Mouse (Mus musculus): Measurements from ENCODE around the gene Rps6kb1. TPM values are rescaled to one million over a fixed set of nuclear protein-coding genes. Genes with fewer than 3 reads are reported as not detected.

Rps6kb1 gene
- polyA plus RNA-seq, 1 experiment, result 9.8 TPM

DNA sequence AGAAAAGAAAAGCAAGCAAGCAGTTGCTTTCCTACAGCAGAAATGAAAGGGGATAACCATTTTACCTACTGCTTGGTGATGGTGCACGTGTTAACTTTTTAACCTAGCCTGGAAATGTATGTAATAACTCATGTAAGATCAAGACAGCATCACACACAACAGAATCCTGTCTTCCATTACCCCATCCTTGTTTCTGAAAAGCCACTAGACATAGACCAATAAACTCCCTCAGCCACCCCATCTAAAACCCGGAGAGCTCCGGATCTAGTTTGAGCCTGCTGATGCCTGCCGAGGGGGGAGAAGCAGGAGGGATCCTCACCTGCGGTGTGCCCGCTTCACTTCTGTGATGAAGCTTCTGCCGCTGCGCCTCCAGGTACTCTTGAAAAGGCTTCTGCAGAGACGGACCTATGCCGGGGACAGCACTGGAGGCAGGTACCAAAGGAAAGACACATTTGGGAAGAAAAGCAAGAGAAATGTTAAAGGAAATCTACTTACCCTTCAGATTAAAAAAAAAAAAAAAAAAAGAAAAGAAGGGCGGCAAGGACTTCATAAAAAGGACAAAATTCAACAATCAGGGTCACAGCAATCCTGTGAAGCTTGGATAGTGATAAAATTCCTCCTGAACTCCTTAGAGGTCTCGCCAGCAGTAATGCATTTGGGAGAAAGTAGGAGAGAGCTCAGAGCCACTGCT, 41.7 kb upstream of the Rps6kb1 start:
- H3K79me2 ChIP-seq (ENCODE audit: control insufficient read depth, insufficient read depth), result peaks cover 85% of the 10 kb centered on the region
- peaks cover 60% of the 10 kb centered on the region for H3K36me3 ChIP-seq (ENCODE audit: control insufficient read depth, insufficient read depth)
- no peaks in the 10 kb centered on the region for H3K27me3 ChIP-seq (ENCODE audit: control insufficient read depth, insufficient read depth, insufficient read length)
- peak overlapping the region; percentile 98 for H3K4me3 ChIP-seq (ENCODE audit: insufficient read depth, poor library complexity, severe bottlenecking)
- H3ac ChIP-seq (ENCODE audit: control insufficient read depth, insufficient read length, low read depth), result peak overlapping the region; percentile 100
- TF ChIP-seq USF1 (IDR thresholded peaks at IDR 0.05; ENCODE audit: low read depth) (peak; percentile 8), FOSL1 (IDR thresholded peaks at IDR 0.05; ENCODE audit: insufficient read depth, low read length, poor library complexity, severe bottlenecking) (no peak), MAX (IDR thresholded peaks at IDR 0.05) (peak; percentile 42), MYOD1 (IDR thresholded peaks at IDR 0.05; ENCODE audit: control insufficient read depth, insufficient read length, low read depth) (no peak), CEBPB (IDR thresholded peaks at IDR 0.05; ENCODE audit: low read depth) (no peak), MYOG (IDR thresholded peaks at IDR 0.05; ENCODE audit: control insufficient read depth, extremely low read depth, insufficient read length) (no peak), CTCF (IDR thresholded peaks at IDR 0.05; ENCODE audit: control insufficient read depth, insufficient read depth, insufficient read length) (no peak)
- peaks cover 63% of the 10 kb centered on the region for H3K79me3 ChIP-seq (ENCODE audit: low read depth)

DNA sequence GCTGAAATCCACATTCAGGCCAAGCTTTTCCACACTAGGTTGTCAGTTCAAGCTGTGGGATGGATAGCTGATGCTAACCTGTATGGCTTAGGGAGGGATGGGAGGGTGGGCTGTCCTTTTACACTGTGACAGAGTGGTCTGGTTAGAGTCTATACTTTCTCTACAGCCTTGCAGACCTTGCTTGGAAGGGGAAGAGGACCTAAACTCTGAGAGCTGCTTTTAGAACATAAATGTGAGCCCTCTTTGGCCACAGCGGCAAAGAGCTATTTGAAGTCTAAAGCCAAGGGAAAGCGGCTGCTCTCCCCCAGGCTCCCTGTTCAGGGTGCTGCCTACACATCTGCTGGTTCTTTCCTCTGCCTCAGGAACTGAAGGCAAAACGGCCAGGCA, 41.0 kb upstream of the Rps6kb1 start:
- peaks cover 53% of the 10 kb centered on the region for H3K36me3 ChIP-seq (ENCODE audit: control insufficient read depth, insufficient read depth)
- H3K27me3 ChIP-seq (ENCODE audit: control insufficient read depth, insufficient read depth, insufficient read length), result no peaks in the 10 kb centered on the region
- TF ChIP-seq USF1 (IDR thresholded peaks at IDR 0.05; ENCODE audit: low read depth) (no peak), FOSL1 (IDR thresholded peaks at IDR 0.05; ENCODE audit: insufficient read depth, low read length, poor library complexity, severe bottlenecking) (no peak), CEBPB (IDR thresholded peaks at IDR 0.05; ENCODE audit: low read depth) (no peak), MAX (IDR thresholded peaks at IDR 0.05) (no peak), MYOG (IDR thresholded peaks at IDR 0.05; ENCODE audit: control insufficient read depth, extremely low read depth, insufficient read length) (no peak), CTCF (IDR thresholded peaks at IDR 0.05; ENCODE audit: control insufficient read depth, insufficient read depth, insufficient read length) (no peak), MYOD1 (IDR thresholded peaks at IDR 0.05; ENCODE audit: control insufficient read depth, insufficient read length, low read depth) (no peak)
- H3K79me3 ChIP-seq (ENCODE audit: low read depth), result peaks cover 56% of the 10 kb centered on the region
- H3ac ChIP-seq (ENCODE audit: control insufficient read depth, insufficient read length, low read depth), result peak overlapping the region; percentile 93
- H3K79me2 ChIP-seq (ENCODE audit: control insufficient read depth, insufficient read depth), result peaks cover 77% of the 10 kb centered on the region
- H3K4me3 ChIP-seq (ENCODE audit: insufficient read depth, poor library complexity, severe bottlenecking), result peak overlapping the region; percentile 98

DNA sequence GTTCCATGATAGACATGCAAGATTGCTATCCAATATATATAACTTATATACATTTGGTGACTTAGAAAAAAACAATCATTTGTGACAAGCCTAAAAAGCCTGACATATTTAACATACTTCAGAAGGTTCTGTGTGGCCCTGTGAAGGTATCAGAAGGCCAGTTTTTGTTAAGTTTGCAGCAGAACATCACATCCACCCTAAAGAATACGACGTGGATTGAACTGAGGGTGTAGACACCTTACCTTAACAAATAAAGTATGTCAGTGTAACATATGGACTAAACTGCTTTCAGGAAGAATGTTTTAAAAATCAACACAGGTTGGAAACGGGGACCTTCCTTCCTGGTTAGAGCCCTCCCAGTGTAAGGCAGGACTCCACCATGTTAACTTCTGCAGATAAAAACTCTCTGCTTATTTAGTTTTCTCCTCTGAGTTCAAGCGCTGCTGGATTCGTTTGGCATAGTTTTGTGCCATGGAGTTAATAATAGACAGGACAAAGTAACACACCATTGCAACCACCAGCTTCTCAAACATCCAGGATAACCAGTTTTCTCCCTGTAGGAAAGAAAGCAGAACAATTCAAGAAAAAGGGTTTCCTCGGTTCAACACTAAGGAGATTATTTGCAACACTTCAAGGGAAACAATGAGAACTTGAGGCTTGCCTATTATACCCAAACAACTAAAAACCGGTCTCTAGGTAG, 40.4 kb upstream of the Rps6kb1 start:
- Histone ChIP-seq H3K36me3 (ENCODE audit: control insufficient read depth, insufficient read depth) (peaks cover 49% of the 10 kb centered on the region), H3K79me3 (ENCODE audit: low read depth) (peaks cover 51% of the 10 kb centered on the region), H3K27me3 (ENCODE audit: control insufficient read depth, insufficient read depth, insufficient read length) (no peaks in the 10 kb centered on the region), H3K79me2 (ENCODE audit: control insufficient read depth, insufficient read depth) (peaks cover 72% of the 10 kb centered on the region), H3ac (ENCODE audit: control insufficient read depth, insufficient read length, low read depth) (peak overlapping the region; percentile 93), H3K4me3 (ENCODE audit: insufficient read depth, poor library complexity, severe bottlenecking) (peak overlapping the region; percentile 98)
- TF ChIP-seq MYOD1 (IDR thresholded peaks at IDR 0.05; ENCODE audit: control insufficient read depth, insufficient read length, low read depth) (no peak), MAX (IDR thresholded peaks at IDR 0.05) (no peak), USF1 (IDR thresholded peaks at IDR 0.05; ENCODE audit: low read depth) (no peak), CTCF (IDR thresholded peaks at IDR 0.05; ENCODE audit: control insufficient read depth, insufficient read depth, insufficient read length) (no peak), MYOG (IDR thresholded peaks at IDR 0.05; ENCODE audit: control insufficient read depth, extremely low read depth, insufficient read length) (no peak), CEBPB (IDR thresholded peaks at IDR 0.05; ENCODE audit: low read depth) (no peak), FOSL1 (IDR thresholded peaks at IDR 0.05; ENCODE audit: insufficient read depth, low read length, poor library complexity, severe bottlenecking) (no peak)

DNA sequence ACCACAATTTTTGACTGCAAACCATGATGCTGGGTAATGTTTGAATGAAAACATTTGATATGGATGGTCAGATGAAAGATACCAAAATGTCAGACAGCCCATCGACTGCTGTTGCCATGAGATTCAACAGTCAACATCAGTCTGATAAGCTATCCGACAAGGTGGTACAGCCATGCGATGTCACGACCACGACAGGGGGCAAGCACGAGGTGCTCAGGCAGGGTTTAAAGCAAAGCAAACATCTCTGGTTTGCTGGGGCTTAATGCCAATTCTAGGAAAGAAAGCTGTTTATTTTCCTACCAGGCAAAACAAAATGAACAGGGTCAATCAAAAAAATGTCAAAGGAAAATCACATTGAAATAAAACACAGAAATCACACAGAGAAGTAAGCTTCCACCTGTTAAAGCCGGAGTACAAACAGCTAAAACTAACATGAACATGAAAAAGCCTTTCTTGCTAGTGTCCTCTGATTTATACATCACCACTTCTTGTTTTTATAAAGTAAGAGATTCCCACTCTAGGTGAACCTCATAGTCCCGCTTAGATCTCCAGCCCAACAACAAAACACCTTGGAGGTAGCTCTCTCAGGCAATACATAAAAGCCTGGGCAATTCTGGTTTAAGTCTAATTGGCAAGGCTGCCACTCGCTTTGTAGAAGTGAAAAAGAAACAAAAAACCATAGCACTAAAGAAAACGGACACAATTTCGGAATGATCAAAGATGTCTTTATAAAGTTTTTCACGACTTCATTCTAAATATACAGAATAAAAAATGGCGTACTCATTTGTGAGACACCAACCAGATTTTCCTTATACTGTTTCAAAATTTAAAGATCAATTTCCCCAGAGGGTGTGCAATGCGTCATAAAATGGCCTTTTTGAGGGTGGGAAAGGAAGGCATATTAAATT, 39.6 kb upstream of the Rps6kb1 start:
- Histone ChIP-seq H3K79me2 (ENCODE audit: control insufficient read depth, insufficient read depth) (peaks cover 64% of the 10 kb centered on the region), H3K79me3 (ENCODE audit: low read depth) (peaks cover 45% of the 10 kb centered on the region), H3K27me3 (ENCODE audit: control insufficient read depth, insufficient read depth, insufficient read length) (no peaks in the 10 kb centered on the region), H3ac (ENCODE audit: control insufficient read depth, insufficient read length, low read depth) (peak overlapping the region; percentile 94), H3K36me3 (ENCODE audit: control insufficient read depth, insufficient read depth) (peaks cover 41% of the 10 kb centered on the region), H3K4me3 (ENCODE audit: insufficient read depth, poor library complexity, severe bottlenecking) (peak overlapping the region; percentile 98)
- TF ChIP-seq MYOG (IDR thresholded peaks at IDR 0.05; ENCODE audit: control insufficient read depth, extremely low read depth, insufficient read length) (no peak), USF1 (IDR thresholded peaks at IDR 0.05; ENCODE audit: low read depth) (no peak), MYOD1 (IDR thresholded peaks at IDR 0.05; ENCODE audit: control insufficient read depth, insufficient read length, low read depth) (no peak), FOSL1 (IDR thresholded peaks at IDR 0.05; ENCODE audit: insufficient read depth, low read length, poor library complexity, severe bottlenecking) (no peak), MAX (IDR thresholded peaks at IDR 0.05) (no peak), CTCF (IDR thresholded peaks at IDR 0.05; ENCODE audit: control insufficient read depth, insufficient read depth, insufficient read length) (no peak), CEBPB (IDR thresholded peaks at IDR 0.05; ENCODE audit: low read depth) (no peak)

DNA sequence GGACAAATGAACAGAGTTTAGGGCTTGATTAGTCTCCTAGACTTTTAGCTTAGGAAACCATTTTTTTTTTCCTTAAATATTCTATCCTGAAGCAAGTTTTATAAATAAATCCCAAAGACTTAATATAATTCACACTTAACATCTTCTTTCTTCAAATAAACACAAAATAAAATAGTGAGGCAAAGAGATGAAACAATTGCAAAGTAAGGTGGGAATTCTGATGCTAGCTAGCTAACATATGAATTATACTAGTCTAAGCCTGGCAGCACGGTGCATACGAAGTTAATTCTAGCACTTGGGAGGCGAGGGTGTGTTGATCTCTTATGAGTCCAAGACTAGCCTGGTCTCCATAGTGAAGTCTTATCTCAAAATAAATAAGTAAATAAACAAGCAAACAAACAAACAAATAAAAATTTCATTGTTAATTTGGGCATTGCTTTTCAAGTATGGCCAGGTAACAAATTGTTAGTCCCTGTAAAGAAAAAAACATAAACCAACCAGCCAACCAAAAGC, 38.8 kb upstream of the Rps6kb1 start:
- Histone ChIP-seq H3K79me2 (ENCODE audit: control insufficient read depth, insufficient read depth) (peaks cover 55% of the 10 kb centered on the region), H3K79me3 (ENCODE audit: low read depth) (peaks cover 39% of the 10 kb centered on the region), H3K27me3 (ENCODE audit: control insufficient read depth, insufficient read depth, insufficient read length) (no peaks in the 10 kb centered on the region), H3K4me3 (ENCODE audit: insufficient read depth, poor library complexity, severe bottlenecking) (peak overlapping the region; percentile 98), H3ac (ENCODE audit: control insufficient read depth, insufficient read length, low read depth) (peak overlapping the region; percentile 80), H3K36me3 (ENCODE audit: control insufficient read depth, insufficient read depth) (peaks cover 35% of the 10 kb centered on the region)
- TF ChIP-seq CTCF (IDR thresholded peaks at IDR 0.05; ENCODE audit: control insufficient read depth, insufficient read depth, insufficient read length) (no peak), FOSL1 (IDR thresholded peaks at IDR 0.05; ENCODE audit: insufficient read depth, low read length, poor library complexity, severe bottlenecking) (no peak), CEBPB (IDR thresholded peaks at IDR 0.05; ENCODE audit: low read depth) (no peak), MAX (IDR thresholded peaks at IDR 0.05) (no peak), MYOG (IDR thresholded peaks at IDR 0.05; ENCODE audit: control insufficient read depth, extremely low read depth, insufficient read length) (no peak), MYOD1 (IDR thresholded peaks at IDR 0.05; ENCODE audit: control insufficient read depth, insufficient read length, low read depth) (no peak), USF1 (IDR thresholded peaks at IDR 0.05; ENCODE audit: low read depth) (no peak)
